Mouse (Mus musculus) erythroblast, embryonic 14.5 days (primary cell): ENCODE results near the gene Nat8f6.

ENCODE experiments used
- GATA1 ChIP-seq: IDR thresholded peaks from 2 replicates; pipeline ENCODE4 v1.6.1; 2012; ENCODE audit warnings: low read length, inconsistent platforms, mixed read lengths
- TAL1 ChIP-seq: IDR thresholded peaks from 3 replicates; pipeline ENCODE4 v1.6.1; 2012; ENCODE audit warnings: low read length, inconsistent platforms, mixed read lengths

- TF ChIP-seq TAL1 (no peak), GATA1 (no peak)
Measured at GRCm38 (mm10) chr6:85856194-85856678, 35.5 kb upstream of the Nat8f6 start.
